Mouse (Mus musculus): ENCODE results near the gene Sdk2.
A peak's percentile ranks its signal among the peaks of the same experiment; 100 is the strongest.

Gene Sdk2

DNA sequence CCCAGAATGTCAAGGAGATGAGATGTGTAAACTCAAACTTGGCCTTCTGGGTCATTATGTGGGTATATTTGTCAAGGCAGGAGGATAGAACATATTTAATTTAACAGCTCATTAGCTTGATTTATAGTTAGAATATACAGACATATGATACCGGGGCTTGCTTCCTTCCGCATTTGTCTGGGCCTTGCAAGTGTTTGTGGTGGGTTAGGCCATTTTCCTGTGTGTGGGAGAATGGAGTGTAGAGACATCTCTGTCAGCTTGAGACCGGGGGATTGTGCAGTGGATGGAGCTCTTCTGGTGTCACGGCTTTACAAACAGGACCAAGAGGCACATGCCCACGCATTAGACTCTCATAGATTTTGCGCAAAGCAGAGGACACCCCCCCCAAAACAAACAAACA is 235.2 kb downstream of the Sdk2 start:
- DNase-seq (ENCODE audit: low read depth, low spot score), result no peak

DNA sequence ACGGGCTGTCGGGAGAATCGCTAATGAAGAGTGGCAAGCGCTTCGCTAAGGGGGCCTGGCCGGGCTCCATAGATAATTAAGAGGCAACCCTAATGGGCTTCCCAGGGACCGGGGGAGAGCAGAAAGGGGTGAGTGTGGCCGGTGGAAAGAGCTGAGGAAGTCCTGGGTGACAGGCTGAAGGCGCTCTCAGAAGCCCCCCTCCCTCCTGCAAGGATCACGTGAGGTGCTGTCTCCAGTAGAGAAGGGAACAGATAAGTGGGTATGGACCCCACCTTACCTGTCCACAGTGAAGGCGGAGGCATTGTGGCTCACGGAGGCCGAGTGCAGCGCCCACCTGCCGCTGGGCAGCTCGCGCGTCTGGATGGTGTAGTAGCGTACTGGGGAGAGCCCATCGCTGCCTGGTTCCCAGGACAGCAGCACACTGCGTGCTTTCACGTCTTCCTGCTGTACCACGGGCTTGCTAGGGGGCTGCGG is 238.7 kb downstream of the Sdk2 start:
- DNase-seq (ENCODE audit: low read depth, low spot score), result no peak

DNA sequence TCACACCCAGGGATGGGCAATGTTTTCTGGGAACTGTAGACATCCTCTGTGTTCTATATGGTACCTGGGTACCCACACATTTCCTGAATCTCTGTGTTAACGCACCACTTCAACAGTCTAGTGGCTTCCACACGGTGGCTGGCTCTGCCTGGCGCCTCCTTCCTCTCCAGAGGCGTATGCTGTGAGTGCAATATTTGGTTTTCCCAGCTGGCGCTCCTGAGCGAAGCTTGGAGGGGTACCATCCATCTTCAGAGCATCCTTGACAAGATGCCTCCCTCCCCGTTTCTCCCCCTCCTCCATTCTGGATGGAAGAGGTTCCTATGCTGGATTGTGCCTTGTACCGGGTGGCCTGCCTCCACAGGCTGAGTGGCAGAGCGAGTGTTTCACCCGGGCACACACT is 246.8 kb downstream of the Sdk2 start:
- no peak for DNase-seq (ENCODE audit: low read depth, low spot score)

DNA sequence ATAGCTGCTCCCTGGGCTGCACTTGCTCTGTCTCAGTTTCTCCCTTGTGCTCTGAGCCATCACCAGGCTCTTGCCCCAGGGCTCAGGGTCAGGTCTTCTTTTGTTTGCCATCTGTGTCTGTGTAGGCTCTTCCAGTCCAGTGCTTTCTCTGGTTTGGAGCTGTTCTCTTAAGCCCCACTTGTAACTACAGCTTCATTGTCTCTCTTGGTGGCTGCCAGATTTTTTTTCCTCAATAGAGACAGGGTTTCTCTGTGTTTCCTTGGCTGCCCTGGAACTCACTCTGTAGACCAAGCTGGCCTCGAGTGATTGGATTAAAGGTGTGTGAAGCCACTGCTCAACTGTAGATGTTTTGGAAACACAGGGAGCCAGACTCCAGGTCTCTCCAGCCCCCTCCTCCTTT is 247.8 kb downstream of the Sdk2 start:
- no peak for DNase-seq (ENCODE audit: low read depth, low spot score)

DNA sequence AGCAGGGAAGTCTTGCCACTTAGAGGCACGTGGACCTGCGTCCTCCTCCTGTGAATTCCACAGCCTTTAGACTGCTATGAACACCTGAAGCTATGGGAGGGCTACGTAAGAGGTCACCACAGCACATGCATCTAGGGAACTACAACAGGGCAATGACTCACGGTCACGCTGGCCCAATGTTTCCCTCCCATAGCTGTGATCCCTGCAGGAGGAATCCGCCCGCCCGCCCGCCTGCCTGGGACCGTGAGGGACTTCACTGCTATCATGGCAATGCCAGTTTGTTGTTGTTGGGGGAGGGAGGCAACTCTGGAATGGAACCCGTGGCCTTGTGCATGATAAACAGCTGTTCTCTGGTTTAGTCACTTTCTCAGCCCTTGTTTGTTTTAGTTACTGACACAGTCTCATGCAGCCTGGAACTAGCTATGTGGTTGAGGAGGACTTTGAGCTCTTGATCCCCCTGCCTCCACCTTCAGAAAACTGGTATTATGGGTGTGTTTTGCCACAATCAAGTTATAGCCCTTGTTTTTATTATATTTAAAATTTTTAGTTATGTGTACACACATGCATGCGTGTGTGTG is 249.8 kb downstream of the Sdk2 start:
- DNase-seq (ENCODE audit: low read depth, low spot score), result no peak

DNA sequence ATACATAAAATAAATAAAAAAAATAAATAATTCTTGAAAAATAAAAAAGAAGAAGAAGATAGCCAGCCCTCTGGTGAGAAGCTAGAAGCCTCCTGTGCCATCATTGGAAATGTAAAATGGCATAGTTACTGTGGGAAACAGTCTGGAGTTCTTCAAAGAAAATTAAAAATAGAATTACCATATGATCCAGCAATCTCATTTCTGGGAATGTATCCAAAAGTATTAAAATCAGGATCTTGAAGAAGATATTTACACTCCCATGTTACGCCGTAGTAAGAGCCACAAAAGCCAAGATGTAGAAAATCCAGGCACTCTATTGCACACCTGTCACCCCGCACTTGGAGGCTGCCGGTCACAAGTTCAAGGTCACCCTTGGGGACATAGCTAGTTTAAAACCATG is 250.4 kb downstream of the Sdk2 start:
- DNase-seq (ENCODE audit: low read depth, low spot score), result peak; percentile 63

DNA sequence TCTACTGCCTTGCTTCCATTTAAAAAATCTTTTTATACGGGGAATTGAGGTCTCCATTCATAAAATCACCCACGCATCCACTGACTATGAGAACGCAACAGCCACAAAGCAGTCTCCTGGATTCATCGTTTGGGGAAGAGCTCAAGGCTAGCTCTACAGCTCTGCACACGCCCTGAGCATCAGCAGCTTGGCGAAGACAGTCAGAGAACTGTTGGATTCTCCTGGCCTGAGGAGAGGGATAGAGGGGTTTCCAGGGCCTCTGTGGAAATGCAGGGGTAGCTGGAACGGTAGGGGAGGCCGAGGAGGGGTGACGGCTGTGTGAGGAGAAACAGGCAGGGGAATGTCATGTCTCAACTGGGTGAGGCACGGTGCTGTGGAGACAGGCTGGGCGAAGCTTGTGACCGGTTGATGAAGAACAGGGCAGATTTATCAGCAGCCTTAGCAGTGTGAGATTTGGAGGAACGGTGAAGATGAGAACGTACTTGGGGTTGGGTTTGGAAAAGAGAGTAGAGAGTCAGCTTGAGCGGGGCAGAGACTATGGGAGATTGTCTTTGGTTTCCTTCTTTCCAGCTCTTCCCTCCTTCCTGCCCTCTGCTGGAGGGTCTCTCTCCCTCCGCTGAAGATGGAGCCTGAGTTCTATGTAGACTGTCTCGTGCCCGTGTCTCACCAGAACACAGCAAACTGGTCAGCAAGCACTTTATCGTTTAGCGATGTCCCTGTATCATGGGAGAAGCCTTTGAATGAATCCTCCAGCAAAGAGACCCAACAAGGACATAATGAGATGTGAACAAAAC is 255.1 kb downstream of the Sdk2 start:
- no peak for DNase-seq (ENCODE audit: low read depth, low spot score)

DNA sequence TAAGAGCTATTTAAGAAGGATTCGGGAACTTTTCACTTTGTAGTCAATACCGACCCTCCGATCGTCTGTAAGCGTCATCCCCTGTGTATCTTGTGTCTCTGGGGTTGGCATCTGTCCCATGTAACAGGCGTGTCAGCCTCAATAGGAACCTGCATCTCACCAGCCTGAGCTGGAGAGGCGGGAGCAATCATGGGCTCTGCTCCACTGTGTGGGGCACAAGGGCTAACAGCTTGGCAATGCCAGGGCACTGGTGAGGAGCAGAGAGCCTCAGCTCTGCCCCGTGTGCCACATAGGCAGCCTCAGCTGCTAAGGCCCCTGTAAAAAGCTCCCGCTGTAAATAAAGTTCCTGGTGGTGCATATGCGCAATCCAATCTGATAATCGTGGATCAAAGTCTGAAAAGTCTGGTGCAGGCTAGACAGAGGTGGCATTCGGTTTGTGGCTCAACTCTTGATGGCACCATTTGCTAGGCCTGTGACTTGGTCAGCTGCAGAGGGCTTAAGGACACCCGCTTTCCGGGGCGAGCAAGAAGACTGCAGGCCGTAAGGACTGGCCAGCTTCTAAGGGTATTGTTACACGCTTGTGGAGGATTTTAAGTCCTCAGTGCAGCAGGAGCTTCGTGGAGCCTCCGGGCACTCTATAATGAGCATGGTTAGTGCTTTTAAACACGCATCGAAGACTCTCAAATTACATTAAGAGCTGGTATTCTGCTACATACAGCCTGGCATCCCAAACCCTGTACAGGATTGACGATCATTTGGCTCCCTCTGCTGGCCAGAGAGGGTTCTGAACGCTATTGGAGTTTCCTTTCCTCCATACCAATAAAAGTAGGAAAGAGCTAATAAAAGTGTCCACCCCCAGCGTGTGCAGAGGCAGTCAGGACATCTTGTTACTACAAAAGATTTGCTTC is 256.0 kb downstream of the Sdk2 start:
- peak; percentile 66 for DNase-seq (ENCODE audit: low read depth, low spot score)

DNA sequence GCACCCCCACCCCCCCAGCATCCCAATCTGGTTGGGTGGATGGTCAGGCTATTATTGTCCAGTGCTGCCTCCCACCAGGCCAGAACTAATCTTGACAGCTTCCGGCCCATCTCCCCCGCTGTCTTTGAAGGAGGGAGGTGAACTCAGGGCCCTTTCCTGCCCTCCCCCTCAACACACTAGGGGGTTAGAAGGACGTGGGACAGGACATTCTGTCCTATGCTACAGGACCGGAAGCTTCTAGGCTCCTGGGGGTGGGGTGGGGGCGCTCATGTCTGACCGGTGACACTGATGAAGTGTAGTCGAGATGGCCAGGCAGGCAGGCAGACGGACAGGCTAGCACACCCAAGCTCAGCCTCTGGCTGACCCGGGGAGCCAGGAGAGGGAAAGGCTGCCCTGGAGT is 259.8 kb downstream of the Sdk2 start:
- no peak for DNase-seq (ENCODE audit: low read depth, low spot score)

DNA sequence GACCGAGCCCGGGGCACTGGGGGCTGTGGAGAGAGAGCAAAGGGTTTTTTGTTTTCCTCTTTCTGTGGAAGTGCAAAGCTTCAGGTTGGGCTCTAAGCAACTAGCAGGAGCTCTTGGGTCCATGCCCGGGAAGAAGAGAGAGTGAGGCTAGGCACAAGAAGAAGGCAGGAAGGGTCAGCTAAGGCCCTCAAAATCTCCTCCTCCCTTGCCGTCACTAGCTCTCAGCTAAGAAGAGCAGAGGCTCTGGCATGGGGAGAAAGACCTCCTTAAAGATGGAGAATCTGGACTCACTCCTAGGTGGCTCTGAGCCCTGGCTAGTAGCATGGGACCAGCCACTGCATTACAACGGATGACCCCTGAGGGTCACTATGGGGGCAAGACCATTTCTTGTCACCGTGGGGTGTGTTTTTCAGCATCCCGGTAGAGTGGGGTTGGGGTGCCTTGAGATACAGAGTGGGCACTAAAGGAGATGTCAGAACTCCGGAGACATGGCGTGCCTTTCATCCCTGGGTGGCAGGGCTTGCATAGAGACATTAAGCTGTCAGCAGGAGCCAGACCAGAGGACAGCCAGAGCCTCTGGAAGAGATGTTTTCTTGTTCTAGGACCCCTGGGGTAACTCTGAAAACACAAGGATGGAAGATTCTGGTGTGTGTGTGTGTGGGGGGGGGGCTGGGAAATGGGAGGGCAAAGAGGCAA is 260.3 kb downstream of the Sdk2 start:
- DNase-seq (ENCODE audit: low read depth, low spot score), result no peak

DNA sequence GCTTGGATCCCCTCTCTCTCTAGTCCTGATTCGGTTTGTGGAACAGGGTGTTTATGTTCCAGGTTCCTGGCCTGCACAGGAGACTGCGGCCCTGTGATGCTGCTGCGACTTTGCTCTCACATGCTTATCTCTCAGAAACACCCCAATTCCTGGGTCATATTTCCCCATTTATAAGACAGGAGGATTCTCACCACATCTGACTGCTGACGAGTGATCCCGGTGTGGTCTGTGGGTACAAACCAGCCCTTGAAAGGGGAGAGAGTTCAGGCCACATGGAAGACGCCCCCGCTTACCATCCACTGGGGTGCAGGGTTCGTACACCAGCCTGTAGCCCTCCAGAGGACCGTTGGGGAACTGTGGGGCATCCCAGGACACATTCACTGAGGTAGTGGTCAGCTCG is 260.9 kb downstream of the Sdk2 start:
- DNase-seq (ENCODE audit: low read depth, low spot score), result no peak

DNA sequence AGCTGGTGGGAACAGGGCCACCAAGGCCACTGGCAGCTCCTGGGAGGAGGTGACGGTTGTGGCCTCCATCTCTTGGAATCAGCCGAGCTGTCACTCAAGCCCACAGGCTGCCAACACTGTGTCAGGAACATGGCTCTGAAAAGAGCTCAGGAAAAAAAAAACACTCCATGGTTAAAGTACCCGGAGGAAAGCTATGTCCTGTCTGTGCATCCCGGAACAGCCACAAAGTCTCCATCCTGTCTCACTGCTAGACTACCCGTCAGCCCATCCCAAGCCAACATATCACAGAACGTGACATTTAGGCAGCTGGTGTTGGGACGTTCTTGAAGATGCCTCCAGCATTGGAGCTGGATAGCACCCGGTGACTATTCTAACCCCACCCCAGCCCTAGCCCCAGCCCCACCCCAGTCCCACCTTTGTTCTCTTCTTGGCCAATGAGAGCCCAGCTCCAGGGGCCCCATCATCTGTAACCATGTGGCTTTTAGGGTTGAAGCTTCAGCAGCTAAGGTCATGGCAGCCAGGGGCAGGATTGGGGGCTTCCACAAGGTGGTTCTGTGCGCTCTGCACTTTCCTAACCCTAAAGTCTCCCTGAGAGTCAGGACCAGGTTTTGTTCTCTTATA is 263.4 kb downstream of the Sdk2 start:
- DNase-seq (ENCODE audit: low read depth, low spot score), result no peak

DNA sequence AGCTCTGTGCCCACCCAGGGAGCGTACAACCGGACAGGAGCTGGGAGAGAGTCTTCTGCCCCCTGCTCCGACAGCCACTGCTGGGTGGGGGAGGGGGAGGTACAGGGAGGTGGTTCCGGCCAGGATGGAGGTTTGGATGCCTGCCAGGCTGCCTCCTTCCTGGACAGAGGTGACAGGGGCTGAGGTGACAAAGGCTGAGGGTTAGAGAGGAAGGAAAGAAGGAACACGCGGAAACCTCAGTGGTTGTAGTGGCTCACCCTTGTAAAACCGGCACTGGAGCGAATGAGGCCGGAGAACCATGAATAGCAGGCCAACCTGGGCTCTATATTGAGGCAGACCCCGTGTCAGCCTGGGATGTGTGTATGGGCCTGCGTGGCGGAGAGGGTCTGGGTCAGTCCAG is 264.4 kb downstream of the Sdk2 start:
- no peak for DNase-seq (ENCODE audit: low read depth, low spot score)

DNA sequence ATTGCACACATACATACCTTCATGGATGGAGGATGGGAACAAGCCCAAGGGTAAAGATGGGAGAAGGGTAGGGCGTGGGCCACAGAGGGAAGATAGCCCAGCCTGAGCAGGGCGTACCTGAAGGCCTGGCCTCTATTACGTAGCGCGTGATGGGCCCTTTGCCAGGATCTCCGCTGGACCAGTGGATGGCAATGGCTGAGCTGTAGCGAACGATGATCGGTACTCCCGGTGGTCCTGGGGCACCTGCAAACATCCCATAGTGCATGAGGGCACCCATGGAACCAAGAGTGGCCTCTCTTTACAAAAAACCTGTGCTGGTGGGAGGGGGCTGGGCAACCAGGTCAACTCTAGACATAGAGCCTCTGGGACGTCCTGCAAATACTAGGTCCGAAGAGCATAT is 266.8 kb downstream of the Sdk2 start:
- no peak for DNase-seq (ENCODE audit: low read depth, low spot score)

DNA sequence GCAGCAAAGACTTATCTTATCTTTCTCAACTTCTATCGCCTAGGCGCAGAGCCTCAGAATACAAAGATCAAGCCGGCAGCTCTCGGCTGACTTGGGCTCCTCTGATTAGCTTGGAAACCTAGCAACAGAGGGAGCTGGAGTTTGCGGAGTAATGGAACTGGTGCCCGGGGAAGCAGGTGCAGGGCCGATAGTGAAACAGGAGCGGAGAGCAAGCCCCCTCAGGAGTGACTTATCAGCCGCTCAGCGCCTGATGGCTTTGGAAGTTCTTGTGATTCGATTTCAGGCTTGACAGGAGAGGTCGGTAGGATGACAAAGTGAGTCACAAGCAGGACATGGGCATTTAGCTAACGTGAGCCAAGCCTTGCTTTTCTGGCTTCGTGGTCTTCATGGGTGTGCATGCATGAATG is 267.8 kb downstream of the Sdk2 start:
- no peak for DNase-seq (ENCODE audit: low read depth, low spot score)

DNA sequence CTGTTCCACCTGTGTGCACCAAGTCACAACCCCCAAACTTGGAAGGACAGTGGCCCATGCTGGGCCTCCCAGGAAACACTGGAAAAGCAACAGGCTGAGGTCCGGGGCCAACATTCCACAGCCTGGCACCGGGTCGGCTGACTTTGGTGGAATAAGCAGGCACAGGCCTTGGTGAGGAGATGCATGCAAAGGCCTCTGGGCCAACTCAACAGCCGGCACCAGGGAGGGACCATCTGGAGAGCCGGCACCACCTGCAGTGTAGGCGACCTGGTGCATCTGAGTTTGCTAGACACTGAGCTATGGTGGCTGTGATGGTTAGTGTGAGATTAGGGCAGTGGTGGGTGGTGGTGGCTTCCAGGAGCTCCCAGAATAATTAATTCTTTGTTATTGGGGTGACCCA is 268.8 kb downstream of the Sdk2 start:
- no peak for DNase-seq (ENCODE audit: low read depth, low spot score)

DNA sequence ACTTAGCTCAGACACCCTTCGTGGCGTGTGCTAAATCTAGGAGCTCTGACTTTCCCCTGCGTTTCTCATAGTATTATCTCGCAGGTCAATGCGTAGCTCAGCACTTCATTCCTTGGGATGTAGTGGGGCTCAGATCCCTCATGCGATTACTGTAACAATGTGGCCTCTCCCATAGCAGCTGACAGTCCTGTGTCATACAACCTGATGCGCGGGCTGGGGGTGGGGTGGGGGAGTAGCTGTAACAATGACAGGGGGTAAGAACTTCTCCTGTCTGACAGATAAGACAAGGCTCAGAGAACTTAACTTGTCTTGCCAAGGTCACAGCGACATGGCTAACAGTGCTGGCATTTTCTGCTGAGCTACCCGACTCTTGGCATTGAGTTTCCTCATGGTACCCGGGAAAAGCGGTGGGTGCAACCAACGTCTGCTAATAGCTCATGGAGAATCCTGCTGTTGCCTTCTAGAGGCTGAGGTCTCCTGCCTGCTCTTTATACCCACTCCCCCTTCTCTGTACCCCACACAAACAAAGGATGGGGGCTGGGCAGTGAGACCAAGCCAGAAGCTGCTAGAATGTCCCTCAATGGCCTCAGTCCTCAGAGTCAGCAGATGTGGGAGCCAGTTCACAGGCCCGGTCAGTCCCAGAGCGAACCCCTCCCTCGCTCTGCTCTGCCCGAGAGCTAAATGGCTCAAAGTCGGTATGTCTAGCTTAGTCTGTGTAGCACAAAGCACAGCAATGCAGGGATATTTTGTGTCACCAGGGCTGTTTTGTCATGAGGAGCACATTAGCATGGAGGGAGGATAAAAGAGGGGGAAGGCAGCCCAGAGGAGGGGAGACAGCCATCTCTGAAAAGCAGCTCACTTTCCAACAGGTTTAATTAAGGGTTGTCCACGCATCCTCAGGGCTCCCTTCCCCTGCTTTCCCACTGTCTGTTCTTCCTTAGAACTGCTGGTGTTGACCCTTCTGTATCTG is 269.5 kb downstream of the Sdk2 start:
- DNase-seq (ENCODE audit: low read depth, low spot score), result no peak

DNA sequence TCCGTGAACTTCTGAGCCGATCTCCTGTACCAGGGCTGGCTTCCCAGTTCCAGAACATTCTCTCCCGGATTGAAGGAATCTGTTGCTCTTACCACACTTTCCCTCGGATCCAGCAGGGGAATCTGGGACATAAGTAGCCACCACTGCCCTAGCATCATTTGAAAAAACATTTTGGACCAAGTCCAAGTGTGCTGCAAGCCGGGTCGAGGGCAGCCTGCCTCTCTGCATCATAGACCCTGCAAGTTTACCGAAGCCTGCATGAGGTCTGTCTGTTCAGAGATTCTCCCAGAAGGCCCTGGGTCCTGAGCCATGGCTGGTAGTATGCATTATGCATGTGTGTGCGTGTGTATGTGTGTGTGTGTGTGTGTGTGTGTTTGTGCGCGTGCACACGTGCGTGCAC is 271.0 kb downstream of the Sdk2 start:
- no peak for DNase-seq (ENCODE audit: low read depth, low spot score)

DNA sequence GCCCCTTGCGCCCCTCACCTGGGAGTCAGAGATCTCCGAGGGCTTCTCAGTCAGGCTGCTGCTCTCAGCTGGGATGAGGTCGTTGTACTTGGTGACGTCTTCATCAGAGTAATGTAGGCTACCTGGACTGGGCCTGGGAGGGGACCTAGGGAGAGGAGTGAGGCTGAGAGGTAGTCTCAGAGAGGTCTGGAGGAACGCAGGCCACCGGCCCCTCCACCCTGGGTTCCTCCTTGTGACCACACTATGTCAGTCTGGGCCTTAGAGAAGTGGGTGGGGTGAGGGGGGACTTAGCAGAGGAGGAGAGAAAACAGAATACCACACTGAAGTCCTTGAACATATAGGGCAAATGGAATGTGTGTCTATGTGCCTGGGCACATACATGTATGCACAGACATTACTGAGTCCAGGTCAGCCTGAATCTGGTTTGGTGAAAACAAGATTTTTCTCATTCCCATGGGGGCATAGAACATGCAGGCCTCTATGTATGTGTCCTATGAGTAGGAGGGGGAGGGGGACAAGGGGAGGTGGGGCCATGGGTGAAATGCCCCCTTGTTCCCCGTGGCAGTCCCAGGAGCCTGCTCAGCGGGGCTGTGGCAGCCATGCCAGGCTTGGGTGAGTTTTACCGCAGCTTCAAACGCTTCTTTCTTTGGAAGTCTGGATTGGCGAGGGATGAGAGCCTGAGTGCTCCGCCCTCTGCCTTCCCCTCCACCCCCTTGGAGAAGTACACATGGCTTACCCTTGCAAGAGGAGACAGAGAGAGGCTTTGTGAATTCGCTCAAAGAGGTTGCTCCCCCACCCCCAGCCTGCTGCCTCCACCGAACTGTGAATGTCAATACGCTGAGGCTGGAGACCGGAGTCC is 275.3 kb downstream of the Sdk2 start:
- no peak for DNase-seq (ENCODE audit: low read depth, low spot score)
